Mouse (Mus musculus): Measurements from ENCODE around the gene Fam166a.

Gene Fam166a

DNA sequence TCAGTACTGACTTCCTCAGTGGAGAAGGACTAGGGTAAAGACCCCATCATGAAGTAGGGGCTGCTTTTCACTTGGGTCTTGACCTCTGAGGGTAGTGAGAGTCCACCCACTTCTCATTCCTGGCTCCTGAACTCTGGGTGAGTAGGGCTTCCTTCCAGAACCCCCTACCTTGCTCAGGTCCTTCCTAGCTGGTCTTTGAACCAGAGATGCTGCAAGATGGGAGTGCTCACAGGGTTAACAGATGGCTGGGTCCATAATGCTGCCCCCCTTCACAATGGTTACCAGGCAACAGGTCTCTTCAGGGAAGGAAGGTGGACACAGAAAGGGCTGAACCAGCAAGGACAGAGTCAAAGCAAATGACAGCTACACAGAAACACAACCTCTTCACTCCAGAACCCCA is at the start of gene Fam166a:
TSS of gene Fam166a (plus strand) at position 301 of the 400 bp plus-strand sequence.
- in situ Hi-C loops (cut with MboI, MseI): no loop called here

DNA sequence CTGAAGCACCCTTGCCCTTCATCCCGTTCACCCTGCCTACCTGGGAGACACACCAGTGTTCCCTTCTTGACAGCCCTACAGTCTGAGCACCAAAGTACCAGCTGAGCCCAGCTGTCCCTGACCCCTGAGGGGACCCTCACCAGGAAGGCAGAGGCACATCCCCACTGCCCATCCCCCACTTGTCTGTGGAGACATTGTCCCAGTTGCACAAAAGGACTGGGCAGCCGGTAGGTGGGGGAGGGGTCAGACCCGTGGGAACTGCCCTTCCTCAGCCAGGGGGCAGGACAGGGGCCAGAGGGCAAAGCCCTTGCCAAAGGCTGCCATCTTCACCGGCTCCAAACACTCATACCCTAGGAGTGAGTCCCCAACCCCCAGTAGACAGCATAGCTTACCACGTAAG is 48.8 kb upstream of the Fam166a start:
- in situ Hi-C loops (cut with MboI, MseI): no loop called here

DNA sequence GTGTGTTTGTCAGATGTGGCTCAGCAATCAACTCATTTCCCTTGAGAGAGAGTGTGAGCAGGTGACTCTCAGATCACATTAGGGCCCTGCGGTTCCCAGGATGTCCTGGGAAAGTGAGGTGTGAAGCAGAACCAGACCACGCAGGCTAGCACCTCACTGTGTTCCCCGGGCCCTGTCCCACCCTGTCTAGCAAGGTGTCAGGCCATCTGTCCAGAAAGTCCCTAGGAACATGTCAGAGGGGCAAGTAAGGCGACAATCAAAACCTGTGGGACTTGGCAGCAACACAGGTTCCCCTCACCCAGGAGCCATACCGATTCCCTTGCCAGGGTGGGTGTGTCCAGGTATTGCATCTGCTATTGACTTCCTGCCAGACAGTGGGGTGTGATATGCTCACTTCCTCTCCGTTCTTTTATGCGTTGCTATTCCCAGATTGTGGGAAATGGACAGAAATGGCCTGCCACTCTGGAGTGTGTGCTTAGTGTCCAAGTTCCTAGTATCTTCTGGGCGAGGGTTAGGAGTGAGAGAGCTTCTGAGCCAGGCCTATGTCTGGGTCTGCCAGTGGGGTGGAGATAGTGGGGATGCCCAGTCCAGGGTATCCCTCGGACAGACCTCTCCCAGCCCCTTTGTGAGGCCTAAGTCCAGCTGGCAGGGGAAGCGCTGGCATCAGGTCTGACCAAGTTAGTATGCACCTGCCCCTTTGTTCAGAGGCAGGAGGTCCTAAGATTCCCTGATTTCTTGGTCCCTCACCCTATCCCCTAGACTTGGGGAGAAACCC is 48.0 kb upstream of the Fam166a start:
- in situ Hi-C loops (cut with MboI, MseI): no loop called here

DNA sequence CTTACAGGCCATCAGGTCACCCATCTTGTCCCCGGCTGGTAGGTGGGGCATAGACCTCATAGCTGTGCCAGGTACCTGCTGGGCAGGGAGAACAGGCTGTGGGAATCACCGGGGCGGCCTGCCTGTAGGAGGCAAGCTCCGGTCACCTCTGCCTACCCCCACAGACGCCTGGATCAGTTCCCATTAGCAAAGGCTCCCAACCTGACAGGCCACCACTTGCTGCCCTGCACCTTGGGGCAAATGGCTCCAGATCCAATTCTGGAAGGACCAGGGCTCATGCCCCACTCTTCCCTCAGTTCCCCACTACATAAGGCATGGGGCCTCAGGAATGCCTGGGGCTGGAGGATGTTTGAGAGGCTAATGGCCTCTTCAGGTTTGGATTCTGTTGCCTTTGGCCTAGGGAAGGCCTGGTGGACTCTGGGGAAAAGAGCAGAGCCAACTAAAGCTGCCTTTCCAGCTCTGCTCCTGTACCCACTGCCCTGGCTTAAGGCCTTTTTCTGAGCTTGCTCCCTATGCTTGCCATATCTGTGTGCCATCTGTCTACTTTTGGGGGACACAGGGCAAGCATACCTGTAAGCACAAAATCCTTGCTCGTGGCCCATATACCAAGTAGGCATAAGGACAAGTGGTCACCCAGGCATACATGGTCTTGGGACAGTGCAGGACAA is 47.3 kb upstream of the Fam166a start:
- in situ Hi-C loops (cut with MboI, MseI): no loop called here

DNA sequence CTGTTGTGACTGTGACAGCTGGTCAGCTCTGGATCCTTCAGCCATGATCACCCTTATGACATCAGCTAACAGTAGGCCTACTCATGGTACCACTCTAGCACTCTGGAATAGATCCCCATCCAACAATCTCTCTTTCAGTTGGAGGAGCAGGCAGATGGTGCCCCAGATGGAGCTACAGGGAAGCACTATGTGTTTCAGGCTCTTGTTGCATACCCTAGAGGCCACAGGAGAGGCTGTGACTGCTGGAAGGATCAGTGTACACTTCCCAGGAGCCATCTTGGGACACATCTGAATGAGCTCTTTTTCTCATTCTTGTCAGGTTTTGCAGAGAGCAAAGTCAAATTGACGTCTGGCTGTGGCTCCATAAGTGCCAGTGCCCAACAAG is 46.8 kb upstream of the Fam166a start:
- in situ Hi-C loops (cut with MboI, MseI): no loop called here

DNA sequence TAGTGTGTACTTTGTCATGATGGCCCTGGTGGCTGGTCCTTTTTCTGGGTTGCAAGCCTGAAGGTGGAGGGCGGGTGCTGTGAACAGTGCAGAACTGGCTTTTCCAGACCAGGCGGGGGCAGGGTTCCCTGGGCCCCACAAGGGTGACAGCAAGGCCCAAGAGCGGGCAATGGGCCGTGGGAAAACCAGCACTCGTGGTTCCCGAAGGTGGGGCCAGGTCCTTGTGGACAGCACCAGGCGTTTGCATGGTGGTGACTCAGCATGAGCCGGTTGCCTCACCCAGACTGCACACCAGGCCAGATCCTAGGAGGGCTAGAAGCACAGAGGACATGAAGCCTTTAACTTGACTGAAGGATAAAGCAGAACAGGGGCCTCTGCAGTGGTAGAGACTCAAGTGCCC is 45.9 kb upstream of the Fam166a start:
- in situ Hi-C loops (cut with MboI, MseI): no loop called here

DNA sequence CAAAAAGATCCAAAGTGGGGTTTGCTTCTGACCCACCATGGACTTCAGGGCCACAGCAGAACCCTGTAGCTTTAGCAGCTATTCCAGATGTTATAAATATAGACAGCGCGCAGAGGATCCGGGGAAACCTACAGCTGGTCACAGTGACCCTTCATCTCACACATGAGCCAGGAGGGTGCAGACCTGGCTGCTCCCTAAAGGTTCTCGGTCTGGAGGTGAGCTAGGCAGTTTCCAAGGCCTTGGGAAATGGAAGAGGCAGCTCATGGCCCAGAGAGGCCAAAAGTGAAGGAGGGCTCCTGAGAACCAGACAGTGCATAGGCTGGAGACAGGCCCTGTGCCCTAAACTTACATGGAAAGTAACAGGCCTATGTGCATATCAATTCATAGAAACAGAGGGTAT is 44.7 kb upstream of the Fam166a start:
- in situ Hi-C loops (cut with MboI, MseI): no loop called here

DNA sequence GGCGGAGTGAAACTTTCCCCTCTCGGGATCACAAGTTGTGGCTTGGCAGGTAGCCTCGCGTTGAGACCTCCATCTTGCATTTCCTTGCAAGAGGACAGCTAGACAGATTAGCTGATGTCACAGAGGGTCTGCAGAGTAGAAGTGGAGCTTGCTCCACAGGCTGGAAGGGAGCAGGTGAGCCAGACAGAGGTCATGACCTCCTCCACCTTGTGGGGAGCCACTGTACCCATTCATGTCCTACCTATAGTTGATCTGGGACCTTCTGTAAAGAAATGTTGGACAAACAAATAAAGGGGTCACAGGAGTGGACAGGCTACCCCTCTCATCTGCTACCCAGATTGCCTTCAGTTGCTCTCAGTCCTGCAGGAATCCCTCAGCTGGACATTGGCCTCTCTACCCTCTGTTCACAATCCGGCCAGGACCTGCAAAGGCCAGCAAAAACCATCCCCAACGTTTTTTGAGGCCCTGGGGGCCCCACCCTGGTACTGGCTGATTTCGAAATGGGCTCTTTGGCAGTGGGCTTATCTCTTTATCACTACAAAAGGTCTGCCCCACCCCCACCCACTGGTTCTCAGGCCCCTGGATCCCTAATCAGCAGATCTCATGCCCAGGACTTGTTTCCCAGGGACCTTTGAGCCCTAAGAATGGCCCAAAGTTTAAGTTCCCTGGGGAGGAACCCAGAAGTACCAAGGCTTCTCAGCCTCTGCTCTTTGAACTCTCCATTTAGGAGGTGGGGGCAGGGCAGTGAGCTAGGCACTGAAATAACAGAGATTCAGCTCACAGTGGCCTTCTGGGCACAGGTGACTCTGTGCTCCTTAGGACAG is 43.5 kb upstream of the Fam166a start:
- in situ Hi-C loops (cut with MboI, MseI): no loop called here

DNA sequence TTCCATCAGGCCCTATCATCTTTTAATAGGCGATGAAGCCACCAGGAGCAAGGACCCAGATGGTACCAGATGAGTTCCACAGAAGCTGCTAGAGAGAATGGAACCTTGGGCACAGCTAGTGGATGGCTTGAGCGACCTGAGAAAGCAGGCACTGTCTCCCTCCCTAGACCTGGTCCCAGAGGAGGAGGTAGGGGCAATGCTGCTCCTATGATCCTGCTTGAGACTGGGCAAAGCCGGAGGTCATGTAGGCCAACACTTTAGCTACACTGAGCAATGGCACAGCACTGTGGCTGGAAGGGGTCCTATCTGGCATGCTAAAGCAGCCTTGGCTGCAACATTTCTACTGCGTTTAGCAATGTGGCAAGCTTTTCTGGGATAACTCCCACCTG is 42.9 kb upstream of the Fam166a start:
- in situ Hi-C loops (cut with MboI, MseI): no loop called here

DNA sequence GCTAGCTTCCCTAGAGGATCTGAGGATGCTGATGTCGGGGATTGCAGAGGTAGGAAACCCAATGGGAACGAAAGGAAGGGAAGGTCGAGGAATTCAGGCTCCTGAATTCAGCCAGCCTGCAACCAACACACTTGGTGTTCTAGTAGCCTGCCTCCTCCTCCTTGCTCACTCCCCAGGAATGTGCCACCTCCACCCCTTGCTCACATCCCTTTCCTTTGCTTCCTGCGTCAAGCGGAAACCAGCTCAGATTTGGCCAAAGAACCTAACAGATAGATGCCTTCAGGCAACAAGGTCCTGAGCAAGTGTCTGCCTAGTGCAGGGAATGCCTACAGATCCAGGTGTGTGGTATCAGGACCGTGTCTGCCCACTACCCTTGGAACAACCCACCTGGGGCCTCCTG is 42.0 kb upstream of the Fam166a start:
- in situ Hi-C loops (cut with MboI, MseI): no loop called here

DNA sequence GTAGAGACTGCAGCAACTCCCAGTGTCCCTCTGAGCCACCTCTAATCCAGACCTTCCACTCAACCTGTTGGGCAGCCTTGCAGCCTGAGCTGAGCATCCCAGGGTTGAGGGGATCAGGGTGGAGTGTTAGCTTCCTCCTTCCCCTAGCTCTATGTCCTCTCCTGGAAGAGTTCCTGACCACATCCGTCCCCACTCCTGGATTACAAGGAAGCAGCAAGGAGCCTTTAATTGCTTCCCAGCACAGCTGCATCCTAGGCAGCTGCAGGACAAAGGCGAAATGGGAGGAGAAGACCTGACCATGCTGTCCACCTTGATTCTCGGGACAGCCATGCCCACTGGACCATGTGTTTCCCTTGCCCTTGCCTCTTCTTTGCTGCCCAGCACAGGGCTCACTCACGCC is 41.5 kb upstream of the Fam166a start:
- in situ Hi-C loops (cut with MboI, MseI): no loop called here

DNA sequence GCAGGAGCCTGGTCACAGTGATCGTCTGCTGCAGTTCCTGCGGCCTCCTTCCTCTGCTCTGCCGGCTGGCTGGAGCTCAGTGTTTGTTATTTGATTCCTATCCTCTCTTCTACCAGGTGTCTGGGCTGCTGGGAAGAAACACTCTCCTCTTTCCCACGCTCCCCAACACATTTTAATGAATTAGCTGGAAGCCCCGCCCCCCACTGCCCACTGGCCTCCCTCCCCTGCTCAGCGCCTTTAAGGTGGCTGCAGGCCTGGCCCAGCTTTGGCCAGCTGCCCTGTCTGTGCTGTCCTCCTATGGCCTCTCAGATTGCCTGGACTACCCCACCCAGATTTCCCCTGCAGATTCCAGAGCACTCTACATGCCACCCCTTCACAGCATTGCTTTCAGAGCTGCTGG is 40.9 kb upstream of the Fam166a start:
- in situ Hi-C loops (cut with MboI, MseI): no loop called here

DNA sequence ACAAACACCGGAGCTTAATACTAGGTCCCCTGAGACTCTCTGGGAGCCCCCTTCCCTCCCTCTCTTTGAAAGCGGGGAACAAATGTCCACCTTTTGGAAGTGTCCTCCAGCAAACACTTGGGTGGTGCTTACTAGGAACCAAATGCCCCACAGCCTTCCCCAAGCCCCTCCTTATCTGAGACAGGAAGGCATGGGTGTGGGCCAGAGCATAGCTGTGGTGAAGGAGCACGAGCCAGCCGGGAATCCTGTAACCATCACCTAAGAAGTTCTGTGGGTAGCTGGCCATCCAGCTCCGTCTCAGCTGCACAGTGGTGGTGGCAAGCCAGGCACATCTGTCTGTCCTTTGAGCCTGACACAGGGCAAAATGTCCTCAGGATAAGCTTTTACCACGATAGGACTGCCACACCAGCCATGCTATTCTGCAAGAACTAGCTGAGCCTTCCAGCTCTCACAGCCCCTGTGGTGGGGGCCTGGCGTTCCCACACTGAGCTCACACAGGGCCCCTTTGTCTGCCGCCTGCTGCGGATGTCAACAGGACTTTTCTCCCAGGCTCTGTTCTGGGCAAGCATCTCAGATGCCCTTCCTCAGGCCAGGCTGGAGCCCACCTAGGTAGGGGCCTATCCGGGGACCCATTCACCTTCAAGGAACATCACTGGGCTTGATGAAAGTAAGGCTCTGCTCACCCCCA is 40.1 kb upstream of the Fam166a start:
- in situ Hi-C loops (cut with MboI, MseI): no loop called here

DNA sequence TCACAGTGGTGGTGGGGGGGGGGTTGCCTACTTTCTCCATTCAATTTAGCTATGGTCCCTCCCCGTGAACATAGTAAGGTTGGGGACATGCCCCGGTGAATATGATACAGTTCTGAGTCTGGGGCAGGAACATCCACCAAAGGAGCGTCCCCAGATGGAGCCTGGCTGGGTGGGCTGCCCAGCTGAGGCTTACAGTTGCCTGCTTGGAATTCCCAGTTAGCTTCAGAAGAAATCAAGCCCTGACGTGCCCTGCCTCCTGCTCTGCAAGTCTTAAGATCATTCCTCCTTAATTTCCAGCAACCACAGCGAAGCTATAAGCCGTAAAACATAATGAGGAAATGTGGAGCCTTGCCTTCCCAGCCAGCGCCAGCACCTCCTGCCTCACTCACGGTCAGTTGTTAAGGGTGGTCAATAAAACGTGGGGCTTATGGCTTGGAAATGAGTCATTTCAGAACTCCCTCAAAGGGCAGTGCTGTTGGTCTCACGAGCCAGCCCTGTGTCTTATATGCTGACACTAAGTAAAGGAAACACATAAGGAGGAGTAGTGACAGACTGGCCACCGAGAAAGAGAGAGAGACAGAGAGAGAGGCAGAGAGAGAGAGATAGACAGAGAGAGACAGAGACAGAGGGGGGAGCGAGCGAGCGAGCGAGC is 38.9 kb upstream of the Fam166a start:
- in situ Hi-C loops (cut with MboI, MseI): no loop called here

DNA sequence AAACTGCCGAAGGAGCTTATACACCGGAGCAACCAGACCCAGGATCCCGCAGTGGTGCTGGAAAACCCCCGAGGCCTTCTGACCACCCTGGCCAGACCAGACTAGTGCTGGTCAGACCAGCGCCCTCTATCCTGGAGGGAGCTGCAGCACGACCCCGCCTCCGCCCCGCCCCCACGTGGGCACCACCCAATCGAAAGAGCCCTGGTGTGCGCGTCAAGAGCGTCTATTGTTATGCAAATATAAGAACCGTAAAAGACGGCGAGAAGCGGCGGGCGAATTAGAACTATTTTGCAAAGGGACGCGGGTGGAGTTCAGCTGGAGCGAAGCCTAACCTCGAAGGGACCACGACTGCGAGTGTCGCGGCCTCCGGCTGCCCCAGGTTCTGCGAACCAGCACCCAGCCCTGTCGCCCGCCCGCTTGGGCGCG is 38.1 kb upstream of the Fam166a start, which contains the start of gene Nrarp:
TSS of gene Nrarp (plus strand) at position 281 of the 426 bp plus-strand sequence.
- in situ Hi-C loops (cut with MboI, MseI): no loop called here

DNA sequence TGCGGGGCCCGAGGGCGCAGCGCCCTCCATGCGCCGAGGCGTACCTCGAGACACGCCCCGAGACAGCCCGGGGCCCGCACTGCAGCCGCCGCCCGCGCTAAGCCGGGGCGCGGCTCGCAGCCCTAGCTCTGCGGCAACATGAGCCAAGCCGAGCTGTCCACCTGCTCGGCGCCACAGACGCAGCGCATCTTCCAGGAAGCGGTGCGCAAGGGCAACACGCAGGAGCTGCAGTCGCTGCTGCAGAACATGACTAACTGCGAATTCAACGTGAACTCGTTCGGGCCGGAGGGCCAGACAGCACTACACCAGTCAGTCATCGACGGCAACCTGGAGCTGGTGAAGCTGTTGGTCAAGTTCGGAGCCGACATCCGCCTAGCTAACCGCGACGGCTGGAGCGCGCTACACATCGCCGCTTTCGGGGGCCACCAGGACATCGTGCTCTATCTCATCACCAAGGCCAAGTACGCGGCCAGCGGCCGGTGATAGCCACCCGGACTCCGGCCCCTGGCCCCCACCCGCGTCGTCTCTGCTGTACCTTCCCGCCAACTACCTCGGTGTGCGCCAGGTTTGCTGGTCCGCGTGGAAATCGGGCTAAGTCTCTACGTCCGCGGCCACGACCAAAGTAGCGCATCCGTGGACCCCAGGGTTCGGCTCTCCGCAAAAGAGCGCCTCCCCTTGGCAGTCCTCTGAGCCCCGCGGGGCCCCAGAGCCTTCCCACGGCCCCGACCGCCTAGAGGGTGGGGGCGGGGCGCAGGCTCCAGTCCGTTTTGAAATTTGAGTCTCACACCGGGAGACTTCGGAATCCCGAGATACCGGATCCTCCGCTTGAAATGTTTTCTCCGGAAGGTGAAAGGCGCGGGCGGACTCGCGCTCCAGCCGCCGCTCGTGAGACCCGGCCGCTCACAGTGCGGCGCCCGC is 37.3 kb upstream of the Fam166a start:
- in situ Hi-C loops (cut with MboI, MseI): no loop called here

DNA sequence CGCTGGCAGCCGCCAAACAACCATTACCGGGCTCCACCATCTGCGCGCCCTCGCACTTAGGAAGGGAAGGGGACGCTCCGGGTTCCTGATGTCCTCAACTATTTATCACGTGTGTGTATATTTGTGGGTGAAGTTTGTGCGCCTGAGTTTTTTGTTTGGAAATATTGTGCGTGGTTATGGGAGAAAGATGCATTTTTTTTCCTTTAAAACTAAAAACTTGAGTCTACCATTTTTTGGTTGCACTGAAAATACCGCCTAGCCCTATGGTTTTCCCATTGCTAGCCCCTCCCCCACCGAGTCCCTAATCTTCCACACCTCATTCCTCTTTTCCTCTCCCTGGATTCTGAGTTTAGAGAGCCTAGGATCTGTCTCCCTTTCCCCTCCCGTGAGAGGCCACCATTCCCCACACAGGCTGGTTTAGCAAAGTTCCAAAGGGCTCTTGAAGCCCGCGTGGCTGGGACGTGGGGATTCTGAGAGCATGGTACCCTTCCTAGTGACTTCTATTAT is 36.6 kb upstream of the Fam166a start:
- in situ Hi-C loops (cut with MboI, MseI): no loop called here

DNA sequence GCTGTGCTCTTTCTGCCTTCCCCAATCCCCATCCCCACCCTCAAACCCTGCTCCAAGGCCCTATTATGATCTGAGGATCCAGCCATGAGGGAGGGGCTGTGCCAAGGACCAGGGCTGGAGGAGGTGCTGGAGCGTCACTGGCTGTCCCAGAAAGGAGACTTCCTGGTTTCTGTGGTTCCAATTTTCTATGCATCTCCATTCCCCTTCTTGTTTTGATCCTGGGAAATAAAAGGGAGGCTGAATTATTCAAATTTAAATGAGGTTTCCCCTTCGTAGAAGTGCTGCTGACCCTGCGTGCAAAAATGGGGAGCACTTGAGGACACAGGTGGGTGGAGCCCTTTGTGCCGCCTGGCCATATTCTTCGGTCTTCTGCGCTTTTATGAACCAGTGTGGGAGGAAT is 35.9 kb upstream of the Fam166a start:
- in situ Hi-C loops (cut with MboI, MseI): no loop called here

DNA sequence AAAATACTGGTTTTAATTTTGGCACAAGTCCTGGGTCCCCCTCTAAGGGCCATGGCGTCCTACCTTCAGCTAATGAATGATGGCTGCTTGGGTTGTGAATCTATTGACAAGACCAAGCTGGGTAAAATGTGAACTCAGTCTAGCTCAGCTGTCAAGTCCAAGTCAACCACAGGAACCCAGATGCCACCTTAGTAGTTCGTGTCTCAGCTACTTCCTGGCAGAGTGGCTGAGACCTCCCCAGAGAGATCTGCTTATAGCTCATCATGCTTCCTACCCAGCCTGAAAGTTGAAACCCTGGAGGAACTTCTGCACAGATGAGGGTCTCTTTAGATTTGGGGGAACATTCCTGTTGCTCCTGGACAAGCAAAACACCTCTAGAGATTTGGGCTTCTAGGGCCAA is 35.2 kb upstream of the Fam166a start:
- in situ Hi-C loops (cut with MboI, MseI): no loop called here

DNA sequence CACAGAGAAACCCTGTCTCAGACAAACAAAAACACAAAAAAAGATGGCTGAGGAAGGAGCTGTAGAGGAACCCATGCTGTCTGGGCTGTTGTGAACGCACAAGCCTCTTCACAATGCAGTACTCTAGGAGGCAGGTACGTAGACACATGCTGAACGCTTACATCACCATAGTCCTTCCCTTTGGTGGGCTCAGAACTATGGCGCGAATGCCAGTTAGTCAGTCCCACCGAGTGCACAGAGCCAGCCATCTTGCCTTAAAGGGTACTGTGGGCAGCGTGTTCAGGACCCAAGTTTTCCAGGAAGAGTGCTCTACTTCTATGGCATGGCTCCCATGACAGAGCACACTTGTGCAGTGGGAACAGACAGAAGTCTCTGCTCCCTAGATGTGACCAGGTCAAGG is 34.0 kb upstream of the Fam166a start:
- in situ Hi-C loops (cut with MboI, MseI): no loop called here
